Mouse (Mus musculus) limb, embryonic 10.5 days (tissue): ENCODE results near the gene Tbc1d19. TPM values are rescaled to one million over a fixed set of nuclear protein-coding genes. Genes with fewer than 3 reads are reported as not detected.

Experiments
- DNase-seq: peaks from one replicate; pipeline ENCODE4 v3.0.0-alpha.2; 2017; ENCODE audit warnings: low spot score
- H3K27ac ChIP-seq: fragments of 300-500 bp; sonication (generic); 2 replicates; pipeline ENCODE4 v1.5.1; 2016; ENCODE audit warnings: mild to moderate bottlenecking
- H3K27me3 ChIP-seq: fragments of 300-500 bp; sonication (generic); 2 replicates; pipeline ENCODE4 v1.6.1; 2016; ENCODE audit warnings: low read depth, mild to moderate bottlenecking; ENCODE audit not compliant: poor library complexity, severe bottlenecking
- H3K36me3 ChIP-seq: fragments of 300-500 bp; sonication (generic); 2 replicates; pipeline ENCODE4 v1.6.1; 2016; ENCODE audit warnings: mild to moderate bottlenecking, moderate library complexity
- H3K4me1 ChIP-seq: fragments of 300-500 bp; sonication (generic); 2 replicates; pipeline ENCODE4 v1.6.1; 2016
- H3K4me3 ChIP-seq: fragments of 300-500 bp; sonication (generic); 2 replicates; pipeline ENCODE4 v1.5.1; 2016; ENCODE audit warnings: mild to moderate bottlenecking, moderate library complexity
- H3K9me3 ChIP-seq: fragments of 300-500 bp; sonication (generic); replicated peaks from 2 replicates; pipeline ENCODE4 v1.6.1; 2016; ENCODE audit warnings: mild to moderate bottlenecking
- WGBS: fragments of 180-500 bp; shearing (Covaris S2); methylation state at CpG from one replicate; pipeline ENCODE4 v1.1.7; 2016; 5-methylcytosine and 5-hydroxymethylcytosine counted together
- polyA plus RNA-seq: library from polyadenylated mRNA; unstranded; fragments of >200 nt; fragmentation: Nextera tagmentation; extraction: Ambion mirVana; gene quantifications from 2 replicates; pipeline ENCODE4 v1.2.1, GENCODE M21; 2016

The Tbc1d19 gene
- polyA plus RNA-seq, 1 experiment from 2014 or later = 45.9 TPM

DNA sequence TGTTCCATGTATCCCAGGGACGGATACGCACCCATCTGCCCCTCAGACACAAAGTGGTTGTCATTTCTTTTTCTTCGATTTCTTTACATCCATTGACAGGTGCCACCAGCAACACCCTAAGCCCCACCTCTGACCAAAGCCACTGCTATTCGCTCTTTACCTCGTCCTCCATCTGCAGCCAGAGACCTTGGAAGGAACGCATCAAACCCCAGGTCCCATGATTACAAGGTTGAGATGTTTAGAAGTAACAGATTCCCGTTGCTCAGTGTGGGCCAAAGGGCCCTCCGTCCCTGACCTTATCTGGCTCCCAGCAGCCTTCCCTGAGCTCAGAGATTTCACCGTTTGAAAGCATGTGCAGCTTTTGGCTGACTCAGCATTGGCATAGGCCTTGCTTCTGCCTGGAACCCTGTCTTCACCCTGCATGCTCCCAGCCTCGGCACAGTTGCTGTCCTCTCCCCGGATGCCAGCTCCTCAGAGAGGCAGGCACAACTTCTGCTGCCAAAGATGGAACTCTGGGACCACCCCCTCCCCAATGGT, 134.0 kb downstream of the Tbc1d19 start:
- Histone ChIP-seq H3K4me3 (no peak overlapping the region), H3K36me3 (no peaks in the 10 kb centered on the region), H3K27ac (no peak overlapping the region), H3K4me1 (0 out of 2 replicates have a peak, but pooled peaks cover under 1% of the 10 kb centered on the region), H3K9me3 (no peaks in the 10 kb centered on the region), H3K27me3 (no peaks in the 10 kb centered on the region)
- DNase-seq = no peak
- WGBS = 83% methylated on average over 11 of the region's 11 CpGs

DNA sequence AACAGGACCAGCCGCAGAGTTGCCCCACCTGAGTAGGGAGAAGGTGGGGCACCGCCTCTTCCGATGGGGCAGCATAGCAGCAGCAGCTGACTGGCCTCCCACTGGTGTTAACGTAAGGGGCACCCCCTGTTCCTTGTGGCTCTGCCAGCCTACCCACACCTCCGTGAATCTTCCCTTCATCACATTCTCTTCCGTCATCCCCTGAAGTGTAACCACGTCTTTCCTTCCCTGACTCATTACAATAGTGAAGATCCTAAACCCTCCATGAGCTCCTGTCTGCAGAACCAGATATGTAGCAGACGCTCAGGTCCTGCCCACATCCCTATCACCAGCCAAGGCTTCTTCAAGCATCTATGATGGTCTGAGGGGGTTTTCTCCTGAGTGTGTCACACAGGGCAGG, 137.3 kb downstream of the Tbc1d19 start:
- Histone ChIP-seq H3K36me3 (no peaks in the 10 kb centered on the region), H3K27me3 (no peaks in the 10 kb centered on the region), H3K4me1 (0 out of 2 replicates have a peak, but pooled peaks cover 4% of the 10 kb centered on the region), H3K4me3 (no peak overlapping the region), H3K9me3 (no peaks in the 10 kb centered on the region), H3K27ac (no peak overlapping the region)
- 89% methylated on average over 8 of the region's 8 CpGs for WGBS
- DNase-seq = no peak

DNA sequence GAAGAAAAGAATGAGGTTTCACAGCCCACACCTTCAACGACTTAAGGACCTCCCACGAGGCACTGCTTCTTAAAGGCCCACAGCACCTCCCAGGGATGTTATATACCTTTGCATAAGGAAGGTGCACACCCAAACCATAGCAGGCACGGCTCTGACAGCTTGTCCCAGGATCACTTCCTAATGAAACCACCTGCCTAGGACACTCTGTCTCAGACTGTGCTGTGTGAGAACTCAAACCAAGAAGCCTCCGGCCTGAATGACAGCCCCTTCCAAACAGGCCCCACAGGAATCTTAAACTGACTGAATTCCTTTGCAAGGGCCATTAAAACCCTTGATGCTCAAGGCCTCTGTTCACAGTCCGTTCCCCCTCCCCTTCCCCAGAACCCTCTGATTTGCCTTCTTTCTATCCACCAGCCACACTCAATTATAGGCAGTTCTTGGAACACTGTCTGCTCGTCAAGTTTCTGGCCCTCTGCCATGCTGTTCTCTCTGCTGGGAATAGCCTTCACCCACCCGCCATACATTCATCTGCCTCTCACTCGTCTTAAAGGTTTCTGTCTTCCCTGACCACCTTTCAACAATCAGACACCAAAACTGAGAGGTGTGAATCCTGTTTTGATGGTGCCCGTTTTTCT, 138.3 kb downstream of the Tbc1d19 start:
- no peak overlapping the region for H3K27ac ChIP-seq
- no peak for DNase-seq
- H3K4me1 ChIP-seq = 0 out of 2 replicates have a peak, but pooled peaks cover 4% of the 10 kb centered on the region
- WGBS = 64% methylated on average over 9 of the region's 9 CpGs
- no peaks in the 10 kb centered on the region for H3K27me3 ChIP-seq
- no peak overlapping the region for H3K4me3 ChIP-seq
- H3K9me3 ChIP-seq = no peaks in the 10 kb centered on the region
- H3K36me3 ChIP-seq = no peaks in the 10 kb centered on the region

DNA sequence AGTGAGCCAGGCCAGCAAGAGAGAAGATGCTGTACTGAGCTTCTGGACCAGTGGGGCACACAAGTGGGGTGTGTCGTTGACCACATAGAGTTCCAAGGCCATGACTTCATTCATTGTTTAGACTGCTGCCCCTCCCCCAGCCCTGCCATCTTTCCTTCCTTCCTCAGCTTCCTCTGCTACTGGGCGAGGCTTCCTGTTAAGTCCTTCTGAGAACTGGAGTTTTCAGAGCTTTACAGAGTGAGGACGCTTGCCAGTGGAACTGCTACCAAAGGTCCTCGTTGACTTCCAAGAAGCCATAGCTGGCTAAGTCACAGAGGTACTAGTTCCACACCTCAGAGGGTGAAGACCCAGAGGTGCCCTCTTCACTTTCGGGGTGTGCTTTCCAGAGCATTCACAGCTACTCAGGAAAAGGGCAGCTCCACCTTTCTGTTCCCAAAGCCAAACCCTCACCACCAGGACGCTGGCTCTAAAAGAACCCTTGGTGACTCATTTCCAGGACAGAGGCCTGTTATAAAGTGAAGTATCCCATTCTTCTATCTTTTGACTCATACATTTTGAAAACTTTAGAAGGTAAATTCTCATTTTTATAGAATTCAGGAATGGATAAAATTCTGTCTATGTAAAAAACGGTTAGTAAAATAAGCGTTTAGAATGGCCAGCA, 139.3 kb downstream of the Tbc1d19 start:
- Histone ChIP-seq H3K4me1 (0 out of 2 replicates have a peak, but pooled peaks cover 4% of the 10 kb centered on the region), H3K36me3 (no peaks in the 10 kb centered on the region), H3K4me3 (no peak overlapping the region), H3K9me3 (no peaks in the 10 kb centered on the region), H3K27me3 (no peaks in the 10 kb centered on the region), H3K27ac (no peak overlapping the region; the same call in 1 of the 2 replicates)
- WGBS = 80% methylated on average over 8 of the region's 8 CpGs
- no peak for DNase-seq

DNA sequence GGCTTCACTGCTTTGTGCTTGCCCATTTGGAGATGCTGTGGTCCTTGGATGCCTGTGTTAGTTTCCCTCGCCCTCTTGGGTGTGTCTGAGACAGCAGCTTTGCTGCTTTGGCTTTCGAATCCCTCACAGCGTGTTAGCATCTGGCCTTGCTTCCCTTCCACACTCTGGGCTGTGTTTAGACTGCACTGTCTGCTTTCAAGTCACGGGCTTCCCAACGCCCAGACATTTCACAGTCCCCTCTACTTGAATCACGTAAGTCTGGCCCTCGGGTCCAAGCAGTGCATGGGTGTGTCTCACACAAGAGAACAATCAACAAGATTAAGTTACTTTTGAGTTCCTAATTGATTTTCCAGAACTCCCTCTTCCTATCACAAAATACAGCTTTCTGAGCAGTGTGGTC, 140.8 kb downstream of the Tbc1d19 start:
- Histone ChIP-seq H3K9me3 (no peaks in the 10 kb centered on the region), H3K27ac (no peak overlapping the region), H3K27me3 (no peaks in the 10 kb centered on the region), H3K36me3 (no peaks in the 10 kb centered on the region), H3K4me3 (no peak overlapping the region), H3K4me1 (0 out of 2 replicates have a peak, but pooled peaks cover 4% of the 10 kb centered on the region)
- no peak for DNase-seq
- WGBS = 65% methylated on average over 7 of the region's 7 CpGs

DNA sequence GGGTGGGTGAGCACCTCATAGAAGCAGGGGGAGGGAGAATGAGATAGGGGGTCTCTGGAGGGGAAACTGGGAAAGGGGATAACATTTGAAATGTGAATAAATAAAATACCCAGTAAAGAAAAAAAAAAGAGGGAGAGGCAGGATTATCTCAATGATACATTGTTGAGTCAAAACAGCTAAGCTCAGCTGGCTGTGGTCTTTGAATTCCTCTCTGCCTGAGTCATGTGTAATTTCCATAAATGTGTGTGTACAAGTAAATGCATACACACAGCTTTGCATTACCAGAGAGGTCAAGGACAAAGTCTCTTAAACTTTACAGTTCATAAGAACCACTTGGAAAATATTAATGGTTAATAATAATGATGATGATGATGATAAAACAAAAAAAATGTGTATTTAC, 143.8 kb downstream of the Tbc1d19 start:
- DNase-seq = no peak
- H3K9me3 ChIP-seq = no peaks in the 10 kb centered on the region
- H3K4me3 ChIP-seq = no peak overlapping the region
- H3K4me1 ChIP-seq = 0 out of 2 replicates have a peak, but pooled peaks cover 4% of the 10 kb centered on the region
- no peaks in the 10 kb centered on the region for H3K36me3 ChIP-seq
- H3K27me3 ChIP-seq = no peaks in the 10 kb centered on the region
- no peak overlapping the region for H3K27ac ChIP-seq

Other genes with a start within 250 kb of the Tbc1d19 start
- 0.06 TPM in 1 of 2 replicates, not detected in the other for gene Cckar, start 101.9 kb upstream of the Tbc1d19 start, polyA plus RNA-seq
- gene Stim2, start 188.9 kb downstream of the Tbc1d19 start, polyA plus RNA-seq = 11.5 and 14.1 TPM in 2 replicates